Mouse (Mus musculus) layer of hippocampus, adult 2 months (tissue): ENCODE results near the gene Chmp3. TPM values are rescaled to one million over a fixed set of nuclear protein-coding genes. Genes with fewer than 3 reads are reported as not detected.

Source experiments
- DNase-seq, 2 experiments: peaks; one replicate each; pipeline ENCODE4 v3.0.0; 2022; ENCODE audit warnings: low spot score in 2 of 2
- H3K27ac ChIP-seq: fragments of 200-600 bp; 2 replicates; pipeline ENCODE4 v1.8.1; 2022
- H3K4me3 ChIP-seq: fragments of 200-600 bp; 2 replicates; pipeline ENCODE4 v1.8.1; 2022; ENCODE audit warnings: mild to moderate bottlenecking
- CTCF ChIP-seq: fragments of 200-600 bp; conservative IDR thresholded peaks from 2 replicates; pipeline ENCODE4 v1.8.1; 2022; ENCODE audit warnings: antibody characterized with exemption, mild to moderate bottlenecking, moderate library complexity
- total RNA-seq, 2 experiments: library from RNA; stranded (reverse); gene quantifications; 2 replicates each; pipeline ENCODE4 v1.2.3; 2021

Gene Chmp3
- total RNA-seq, 2 experiments from 2014 or later, result 99.7 to 109 TPM

DNA sequence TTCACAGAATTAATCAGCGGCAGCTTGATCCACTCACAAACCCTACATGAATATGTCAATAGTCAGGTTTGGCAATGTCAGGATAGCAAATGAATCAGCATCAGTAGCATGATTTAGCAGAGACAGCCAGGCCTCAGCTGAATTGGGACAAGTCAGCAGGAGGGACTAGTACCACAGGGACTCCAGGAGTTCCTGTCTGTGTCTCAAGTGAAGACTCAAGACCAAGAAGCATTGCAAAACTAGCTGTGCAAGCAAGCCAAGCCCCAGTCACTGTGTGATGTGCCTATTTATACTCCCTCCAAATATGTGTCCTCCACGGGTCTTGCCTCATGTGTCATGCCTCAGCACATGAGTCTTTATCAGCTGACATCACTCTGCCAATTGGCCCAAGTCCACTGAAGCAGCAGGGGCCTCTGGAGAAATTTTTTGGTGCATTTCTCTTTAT is 11.9 kb downstream of the Chmp3 start:
- DNase-seq, result no peak
- H3K4me3 ChIP-seq, result no peak overlapping the region
- H3K27ac ChIP-seq, result no peak overlapping the region
- TF ChIP-seq CTCF, result no peak

DNA sequence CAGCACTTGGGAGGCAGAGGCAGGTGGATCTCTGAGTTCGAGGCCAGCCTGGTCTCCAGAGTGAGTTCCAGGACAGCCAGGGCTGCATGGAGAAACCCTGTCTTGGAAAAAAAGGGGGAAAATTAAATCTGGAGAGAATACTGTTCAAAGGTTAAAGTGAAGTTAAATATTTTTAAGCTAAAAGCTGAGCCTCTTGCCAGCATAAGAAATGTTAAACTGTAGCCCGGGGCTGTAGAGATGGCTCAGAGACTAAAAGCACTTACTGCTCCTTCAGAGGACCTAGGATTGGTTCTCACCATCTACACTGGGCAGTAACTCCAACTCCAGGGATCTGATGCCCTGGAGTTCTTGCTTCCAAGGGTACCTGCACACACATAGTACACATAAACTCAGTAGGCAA is 13.2 kb downstream of the Chmp3 start:
- TF ChIP-seq CTCF, result no peak
- no peak for DNase-seq
- no peak overlapping the region for H3K4me3 ChIP-seq
- no peak overlapping the region for H3K27ac ChIP-seq

DNA sequence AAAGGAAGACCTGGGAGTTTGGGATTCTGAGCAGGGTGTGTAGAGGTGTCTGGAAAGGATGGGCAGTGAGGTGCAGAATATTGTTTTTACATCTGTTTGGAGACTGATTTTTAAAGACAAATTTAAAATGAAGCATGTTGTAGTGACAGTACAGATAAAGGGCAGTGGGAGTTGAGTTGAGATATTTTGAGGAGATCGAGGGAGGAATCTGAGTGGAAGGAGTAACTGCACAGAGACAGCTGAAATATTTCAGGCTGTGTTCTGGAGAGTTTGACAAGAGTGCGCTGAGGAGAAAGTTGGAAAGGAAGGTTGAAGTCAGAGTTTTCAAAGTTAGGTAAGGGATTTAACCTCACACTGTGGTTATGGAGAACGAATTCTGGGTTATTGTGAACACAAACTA is 25.0 kb downstream of the Chmp3 start:
- no peak for DNase-seq
- Histone ChIP-seq H3K27ac (no peak overlapping the region), H3K4me3 (no peak overlapping the region)
- TF ChIP-seq CTCF, result no peak

DNA sequence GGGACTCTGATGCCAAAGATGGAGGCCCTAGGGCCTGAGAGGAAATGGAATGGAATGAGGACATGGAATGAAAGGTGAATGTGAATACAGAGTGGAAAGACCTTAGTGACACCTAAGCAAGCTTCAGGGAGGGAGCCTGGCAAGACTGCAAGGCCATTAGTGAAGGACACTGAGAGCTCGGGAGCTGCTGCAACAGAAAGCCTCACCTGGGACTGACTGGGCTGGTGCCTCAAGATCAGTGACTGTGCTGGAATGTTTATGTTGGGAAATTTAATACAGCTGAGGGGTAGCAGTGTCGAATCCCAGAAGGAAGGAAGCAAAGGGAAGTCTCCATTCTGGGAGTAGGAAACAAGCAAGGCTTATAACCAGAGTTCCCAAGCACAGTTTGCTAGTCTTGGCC is 25.4 kb downstream of the Chmp3 start:
- H3K27ac ChIP-seq, result no peak overlapping the region
- no peak overlapping the region for H3K4me3 ChIP-seq
- TF ChIP-seq CTCF, result no peak
- DNase-seq, result no peak

DNA sequence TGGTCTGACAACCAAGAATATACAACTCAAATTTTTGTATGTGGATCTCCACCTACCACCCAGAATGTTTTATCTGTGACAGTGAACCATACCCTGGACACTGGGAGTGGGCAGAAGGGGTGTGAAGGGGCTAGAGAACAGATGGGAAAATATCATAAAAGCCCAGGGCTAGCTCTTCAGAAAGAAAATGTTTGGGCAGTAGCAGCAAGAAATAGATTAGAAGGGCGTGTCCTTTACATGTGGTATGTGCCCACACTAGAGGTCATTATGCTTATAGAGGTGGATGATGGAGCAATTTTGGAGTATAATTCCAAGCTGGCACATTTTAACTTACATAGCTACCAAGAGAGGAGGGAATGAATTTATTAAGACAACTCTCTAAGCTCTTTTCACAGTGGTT is 31.8 kb downstream of the Chmp3 start:
- Histone ChIP-seq H3K27ac (no peak overlapping the region), H3K4me3 (no peak overlapping the region)
- TF ChIP-seq CTCF, result no peak
- no peak for DNase-seq

DNA sequence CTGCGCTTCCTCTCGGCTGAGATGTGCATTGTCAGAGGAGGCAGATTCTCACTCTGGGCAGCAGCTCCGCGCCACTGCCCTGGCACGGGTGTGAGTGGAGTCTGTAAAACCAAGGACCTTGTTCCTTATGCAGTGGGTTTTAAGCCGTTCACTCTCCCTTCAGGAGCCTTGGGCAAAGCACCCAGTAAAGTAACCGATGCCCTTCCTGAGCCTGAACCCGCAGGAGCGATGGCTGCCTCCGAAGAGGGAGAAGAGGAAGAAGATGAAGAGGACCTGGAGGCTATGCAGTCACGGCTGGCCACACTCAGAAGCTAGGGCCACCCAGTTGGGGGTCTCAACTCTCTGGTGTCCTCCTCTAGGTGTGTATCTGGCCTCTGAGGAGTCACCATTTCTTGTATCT is 35.9 kb downstream of the Chmp3 start:
- no peak for TF ChIP-seq CTCF
- Histone ChIP-seq H3K27ac (no peak overlapping the region), H3K4me3 (no peak overlapping the region)
- DNase-seq, result no peak

DNA sequence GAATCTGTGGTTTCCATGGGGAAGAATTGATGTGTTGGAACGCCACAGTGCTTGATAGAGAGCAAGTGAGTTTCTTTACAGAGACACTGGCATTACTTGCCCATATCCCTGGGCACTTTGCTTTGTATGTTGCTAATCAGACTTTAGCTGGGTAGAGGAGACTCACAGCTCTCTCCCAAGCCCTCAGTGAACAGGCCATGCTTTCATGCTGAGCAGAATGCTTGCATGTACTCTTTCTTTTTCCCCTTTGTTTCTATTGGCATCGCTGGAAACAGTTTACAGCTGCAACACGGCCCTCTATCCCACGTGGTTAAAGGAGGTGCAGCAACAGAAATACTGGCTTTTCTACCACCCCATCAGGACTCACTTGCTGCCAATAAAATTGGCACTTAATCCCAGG is 39.6 kb downstream of the Chmp3 start:
- no peak for TF ChIP-seq CTCF
- Histone ChIP-seq H3K27ac (peak overlapping the region; percentile 69), H3K4me3 (no peak overlapping the region)
- DNase-seq, result no peak

DNA sequence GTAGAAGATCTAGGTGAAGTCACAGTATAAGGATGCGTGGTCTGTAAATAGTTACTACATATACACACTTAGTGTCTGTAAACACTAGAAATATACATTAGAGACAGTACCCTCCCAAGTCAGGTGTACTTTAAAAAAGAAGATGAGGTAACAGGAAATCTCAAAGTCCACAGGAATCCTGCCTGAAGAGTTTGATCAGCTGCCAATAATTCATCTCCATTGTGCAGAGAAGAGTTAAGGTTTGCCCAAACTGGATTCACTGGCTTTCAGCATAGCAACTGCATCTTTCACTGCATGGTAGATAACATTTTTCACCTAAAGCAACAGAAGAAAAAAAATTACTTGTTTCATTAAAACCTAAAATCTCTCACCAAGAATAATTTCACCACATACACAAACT is 45.8 kb downstream of the Chmp3 start:
- H3K27ac ChIP-seq, result no peak overlapping the region
- TF ChIP-seq CTCF, result no peak
- no peak overlapping the region for H3K4me3 ChIP-seq
- no peak for DNase-seq

DNA sequence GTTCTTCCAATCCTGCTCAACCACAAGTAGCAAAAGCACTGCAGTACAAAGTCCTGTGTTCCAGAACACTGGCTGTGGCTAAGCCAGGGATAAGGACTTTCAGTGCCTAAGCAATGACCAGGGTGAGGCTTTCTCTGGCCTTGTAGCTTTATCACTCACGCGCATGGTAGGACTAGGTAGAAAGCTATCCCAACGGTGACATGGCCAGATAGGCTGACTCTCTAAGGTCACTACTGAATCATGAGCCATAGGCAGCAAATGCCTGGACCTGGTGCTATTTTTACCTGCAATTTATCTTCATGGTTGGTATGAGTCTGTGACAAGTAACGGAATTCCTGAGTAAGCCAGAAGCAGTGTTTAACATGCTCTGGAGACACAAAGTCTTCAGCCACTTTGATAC is 46.6 kb downstream of the Chmp3 start:
- no peak overlapping the region for H3K27ac ChIP-seq
- H3K4me3 ChIP-seq, result no peak overlapping the region
- DNase-seq, result no peak
- no peak for TF ChIP-seq CTCF

DNA sequence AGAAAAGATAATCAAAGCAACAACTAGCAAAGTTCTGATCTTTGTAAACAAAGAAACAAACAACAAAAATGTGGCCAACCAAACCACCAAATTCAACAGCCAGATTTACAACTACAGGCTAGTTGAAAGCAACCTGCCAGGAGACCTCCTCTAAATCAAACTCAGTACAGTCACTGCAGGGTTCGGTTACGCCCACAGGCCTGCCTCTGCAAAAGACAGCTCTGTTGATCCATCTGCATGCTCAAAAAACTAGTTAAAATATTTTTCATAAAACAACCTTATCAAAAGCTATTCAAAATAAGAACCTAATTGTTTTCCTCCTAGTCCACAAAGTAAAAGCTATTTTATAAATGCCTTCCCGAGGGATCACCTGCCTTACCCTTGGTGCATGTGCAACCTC is 64.2 kb downstream of the Chmp3 start:
- no peak for TF ChIP-seq CTCF
- Histone ChIP-seq H3K27ac (peak overlapping the region; percentile 37; the same call in 1 of the 2 replicates), H3K4me3 (no peak overlapping the region)
- peak in 1 of 2 experiments; percentile 20 for DNase-seq

DNA sequence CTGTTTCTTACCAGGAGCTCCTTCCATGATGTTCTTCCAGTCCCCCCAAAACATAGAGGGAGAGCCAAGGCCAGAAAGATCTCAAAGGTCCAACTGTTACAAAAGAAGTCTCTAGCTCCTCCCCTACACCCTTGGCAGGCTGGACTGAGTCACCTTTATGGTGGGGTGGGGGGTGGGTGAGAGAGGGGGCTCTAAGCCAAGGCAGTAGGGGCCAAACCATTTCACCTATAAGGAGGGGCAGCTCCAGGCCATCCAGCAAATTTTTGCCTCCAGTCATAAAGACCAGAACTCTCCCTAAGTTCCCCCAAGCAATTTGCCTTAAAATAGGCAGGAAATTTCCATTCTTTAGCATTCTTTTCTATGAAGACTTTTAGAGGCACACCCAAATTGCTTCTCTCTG is 65.4 kb downstream of the Chmp3 start:
- no peak overlapping the region for H3K27ac ChIP-seq

DNA sequence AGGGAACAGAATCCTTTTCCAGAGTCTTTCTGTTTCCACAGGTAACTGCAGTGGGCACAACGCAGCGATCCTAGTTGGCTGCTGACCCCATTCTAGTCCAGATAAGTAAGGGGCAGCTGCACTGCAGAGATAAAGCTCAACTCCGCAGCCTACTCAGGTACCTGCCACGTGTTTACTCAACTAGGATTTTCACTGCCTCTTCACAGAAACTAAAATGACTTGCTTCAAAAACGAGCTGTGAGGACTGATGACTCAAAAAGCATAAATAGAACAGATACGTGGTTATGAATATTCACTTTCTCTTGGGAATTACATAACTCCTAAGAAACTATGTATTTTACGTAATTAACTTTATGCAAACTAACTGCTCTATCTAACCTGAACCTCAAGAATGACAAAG is 66.4 kb downstream of the Chmp3 start:
- peak in 1 of 2 experiments; percentile 30 for DNase-seq
- TF ChIP-seq CTCF, result no peak
- H3K27ac ChIP-seq, result peak overlapping the region; percentile 70

More for the DNA sequence above, 65.4 kb downstream of the Chmp3 start:
- DNase-seq, result no peak
- no peak for TF ChIP-seq CTCF
- no peak overlapping the region for H3K4me3 ChIP-seq

DNA sequence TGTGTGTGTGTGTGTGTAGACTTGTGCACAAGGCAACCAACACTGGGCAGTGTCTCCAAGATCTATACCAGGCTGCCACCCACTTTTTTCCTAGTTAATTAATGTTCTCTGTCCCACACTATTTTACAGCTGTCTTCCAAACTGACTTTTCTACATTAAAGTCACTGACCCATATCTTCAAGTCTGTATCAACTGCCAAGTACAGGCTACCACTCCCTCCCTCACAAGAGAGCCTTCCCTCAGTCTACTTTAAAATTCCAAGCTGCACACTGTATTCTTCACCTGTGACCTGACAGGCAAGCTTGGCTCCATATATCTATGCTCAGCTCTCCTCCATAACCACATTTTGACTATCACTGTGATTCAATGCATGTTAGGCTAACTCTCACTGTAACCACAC is 69.6 kb downstream of the Chmp3 start:
- TF ChIP-seq CTCF, result no peak
- DNase-seq, result no peak
- H3K27ac ChIP-seq, result no peak overlapping the region
- no peak overlapping the region for H3K4me3 ChIP-seq

More for the DNA sequence above, 66.4 kb downstream of the Chmp3 start:
- H3K4me3 ChIP-seq, result no peak overlapping the region

DNA sequence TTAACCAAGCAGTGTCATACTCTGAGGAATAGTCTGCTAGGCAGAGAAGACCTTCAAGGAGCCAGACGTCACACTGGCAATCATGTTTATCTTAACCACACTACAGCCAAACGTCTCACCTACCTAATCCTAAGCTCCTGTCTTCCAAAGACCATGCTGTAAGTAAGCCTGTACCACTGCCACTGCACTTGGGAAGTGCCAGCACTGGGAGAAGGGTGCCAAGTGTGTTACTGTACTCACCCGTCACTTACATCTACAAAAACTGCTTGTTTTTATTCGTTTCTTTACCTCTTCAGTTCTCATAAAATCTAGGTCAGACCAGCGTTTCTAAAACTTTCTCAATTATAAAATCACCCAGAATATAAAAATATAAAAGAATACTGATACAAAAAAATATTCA is 73.4 kb downstream of the Chmp3 start:
- H3K27ac ChIP-seq, result no peak overlapping the region
- no peak for TF ChIP-seq CTCF
- DNase-seq, result no peak
- H3K4me3 ChIP-seq, result no peak overlapping the region

DNA sequence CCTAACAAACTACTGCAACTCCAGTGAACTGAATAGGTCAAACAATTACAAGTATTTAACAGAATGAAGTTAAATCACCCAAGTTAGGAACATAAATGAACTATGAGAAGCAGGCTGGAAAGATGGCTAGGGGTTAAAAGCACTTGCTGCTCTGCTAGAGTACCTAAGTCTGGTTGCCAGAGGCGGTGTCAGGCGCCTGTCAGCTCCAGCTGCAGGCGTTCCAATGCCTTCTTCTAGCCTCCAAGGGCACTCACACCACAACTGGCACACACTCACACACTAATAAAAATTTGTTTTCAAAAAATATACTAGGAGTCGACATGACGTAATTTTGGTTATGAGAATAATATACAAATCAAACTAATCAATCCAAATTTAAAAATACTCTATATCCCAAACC is 78.0 kb downstream of the Chmp3 start:
- no peak for DNase-seq
- H3K4me3 ChIP-seq, result no peak overlapping the region
- peak overlapping the region; percentile 67; the same call in 1 of the 2 replicates for H3K27ac ChIP-seq
- no peak for TF ChIP-seq CTCF
